Mouse (Mus musculus): ENCODE data around the gene Opcml. TPM values are rescaled to one million over a fixed set of nuclear protein-coding genes. Genes with fewer than 3 reads are reported as not detected.

The Opcml gene
- total RNA-seq (2014; fragmentation: Nextera tagmentation), result not detected in 2 replicates
- 0.12 and 0.82 TPM in 2 replicates for total RNA-seq (2017)
- polyA plus RNA-seq (2012), result not detected in 2 replicates

DNA sequence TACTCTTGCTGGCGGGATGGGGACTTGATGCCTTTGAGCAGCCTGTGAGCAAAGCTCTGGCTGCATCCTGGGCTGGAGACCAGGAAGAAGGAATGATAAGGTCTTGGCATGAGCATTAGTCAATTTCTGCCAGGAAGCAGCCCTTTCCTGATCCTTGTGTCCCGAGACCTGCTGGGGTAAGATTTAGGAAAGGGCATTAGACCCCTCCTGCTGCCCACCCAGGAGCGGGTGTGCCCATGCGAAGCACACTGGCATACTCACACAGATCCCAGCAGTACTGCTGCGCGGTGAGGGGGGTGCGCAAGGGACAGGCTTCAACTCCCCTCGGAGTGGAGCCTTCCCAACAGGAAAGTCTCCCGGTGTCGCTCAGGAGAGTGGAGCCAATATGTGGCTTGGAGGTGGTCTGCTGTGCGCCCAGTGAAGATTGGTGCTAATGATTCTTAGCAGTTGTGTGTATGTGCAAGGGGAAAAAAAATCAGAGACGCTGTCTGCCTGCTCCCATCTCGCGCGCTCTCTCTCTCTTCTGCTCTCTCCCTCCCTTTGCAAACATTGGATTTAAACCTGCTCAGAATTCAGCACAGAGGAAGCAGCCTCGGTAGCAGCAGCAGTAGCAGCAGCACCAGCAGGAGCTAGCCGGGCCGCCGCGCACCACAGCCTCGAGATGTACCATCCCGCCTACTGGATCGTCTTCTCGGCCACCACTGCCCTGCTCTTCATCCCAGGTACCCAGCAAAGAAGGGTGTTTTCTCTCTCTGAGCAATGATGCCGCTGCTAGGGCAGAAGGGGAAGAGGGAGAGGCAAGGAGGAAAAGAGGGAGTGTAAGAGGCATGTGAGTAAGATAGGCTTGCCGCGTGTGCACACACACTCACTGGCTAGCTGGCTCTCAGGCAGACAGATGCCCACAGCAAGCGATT is at the start of gene Opcml:
Opcml (plus strand) TSS at position 51 of the 914 bp plus-strand sequence.
- TF ChIP-seq GATA2 (IDR thresholded peaks at IDR 0.05; ENCODE audit: borderline replicate concordance, low read depth, low read length) (no peak), TAL1 (conservative IDR thresholded peaks at IDR 0.05; ENCODE audit: low read depth, low read length) (no peak), POLR2AphosphoS5 (IDR thresholded peaks at IDR 0.05; ENCODE audit: insufficient replicate concordance, low read depth, low read length) (no peak), GATA1 (IDR thresholded peaks at IDR 0.05; ENCODE audit: borderline replicate concordance, low read length) (no peak), CTCF (IDR thresholded peaks at IDR 0.05; ENCODE audit: low read depth, low read length) (no peak)

DNA sequence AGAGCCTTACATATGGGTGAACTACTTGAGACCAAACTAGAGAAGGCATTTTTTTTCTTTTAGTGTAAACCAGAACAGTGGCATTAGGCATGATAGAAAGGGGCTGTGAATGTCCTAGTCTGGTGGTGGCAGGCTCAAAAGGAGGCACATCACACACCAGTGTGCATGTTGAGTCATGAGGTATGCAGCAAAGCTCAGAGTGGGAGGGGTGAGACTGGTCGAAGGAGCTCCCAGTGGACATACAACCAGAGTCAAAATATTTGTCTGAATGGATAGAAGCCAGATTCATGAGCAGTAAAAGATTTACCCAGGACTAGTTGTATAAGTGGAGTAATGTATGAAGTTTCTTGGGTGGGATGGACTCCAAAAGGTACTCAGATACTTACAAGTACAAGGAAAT is 31.9 kb upstream of the Opcml start:
- H3K27me3 ChIP-seq (ENCODE audit: insufficient read depth, low read length), result no peaks in the 10 kb centered on the region
- no peak for ATAC-seq (ENCODE audit: extremely low read depth, insufficient number of reproducible peaks, low FRiP score, poor library complexity, severe bottlenecking)
- no peaks in the 10 kb centered on the region for H3K36me3 ChIP-seq (replicated peaks)
- no peaks in the 10 kb centered on the region for H3K4me1 ChIP-seq (ENCODE audit: insufficient read depth, low read depth, low read length)
- DNase-seq (ENCODE audit: low spot score), result no peak
- TF ChIP-seq GATA2 (IDR thresholded peaks at IDR 0.05; ENCODE audit: borderline replicate concordance, low read depth, low read length), result no peak
- TF ChIP-seq POLR2AphosphoS5 (IDR thresholded peaks at IDR 0.05; ENCODE audit: insufficient replicate concordance, low read depth, low read length), result no peak
- no peak for TF ChIP-seq GATA1 (IDR thresholded peaks at IDR 0.05; ENCODE audit: borderline replicate concordance, low read length)
- no peak for TF ChIP-seq TAL1 (conservative IDR thresholded peaks at IDR 0.05; ENCODE audit: low read depth, low read length)
- TF ChIP-seq CTCF (IDR thresholded peaks at IDR 0.05; ENCODE audit: low read depth, low read length), result no peak
- no peaks in the 10 kb centered on the region for H3K9me3 ChIP-seq (replicated peaks)
- H3K4me3 ChIP-seq (ENCODE audit: low read depth, low read length), result no peak overlapping the region

More for the DNA sequence above, at the start of gene Opcml:
- H3K27me3 ChIP-seq (ENCODE audit: insufficient read depth, low read length), result no peaks in the 10 kb centered on the region
- H3K9me3 ChIP-seq (replicated peaks), result peaks cover 8% of the 10 kb centered on the region
- H3K4me3 ChIP-seq (ENCODE audit: low read depth, low read length), result no peak within 1 kb of the TSS
- DNase-seq (ENCODE audit: low spot score) (no peak), ATAC-seq (ENCODE audit: extremely low read depth, insufficient number of reproducible peaks, low FRiP score, poor library complexity, severe bottlenecking) (no peak)
- H3K4me1 ChIP-seq (ENCODE audit: insufficient read depth, low read depth, low read length), result no peaks in the 10 kb centered on the region
- no peaks in the 10 kb centered on the region for H3K36me3 ChIP-seq (replicated peaks)

DNA sequence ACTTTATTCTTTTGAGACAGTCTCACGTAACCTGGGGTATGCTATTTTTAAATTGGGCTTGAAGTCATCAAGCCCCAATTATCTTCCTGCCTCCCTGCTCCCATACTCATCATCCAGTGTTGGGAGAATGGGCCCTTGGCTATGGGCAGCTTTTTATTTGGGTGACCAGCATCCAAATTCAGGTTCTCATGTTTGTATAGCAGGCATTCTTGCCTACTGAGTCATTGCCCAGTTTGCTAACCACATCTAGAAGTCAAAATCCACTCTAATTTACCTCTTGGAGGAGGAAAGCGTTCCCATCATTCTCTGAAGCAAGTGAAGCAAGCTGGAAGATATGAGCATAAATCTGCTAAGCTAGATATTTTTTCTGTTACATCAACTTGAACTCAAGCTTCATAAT is 29.4 kb upstream of the Opcml start:
- Histone ChIP-seq H3K4me1 (ENCODE audit: insufficient read depth, low read depth, low read length) (no peaks in the 10 kb centered on the region), H3K36me3 (replicated peaks) (no peaks in the 10 kb centered on the region), H3K9me3 (replicated peaks) (no peaks in the 10 kb centered on the region), H3K27me3 (ENCODE audit: insufficient read depth, low read length) (no peaks in the 10 kb centered on the region), H3K4me3 (ENCODE audit: low read depth, low read length) (no peak overlapping the region)
- no peak for DNase-seq (ENCODE audit: low spot score)
- no peak for ATAC-seq (ENCODE audit: extremely low read depth, insufficient number of reproducible peaks, low FRiP score, poor library complexity, severe bottlenecking)
- TF ChIP-seq TAL1 (conservative IDR thresholded peaks at IDR 0.05; ENCODE audit: low read depth, low read length) (no peak), CTCF (IDR thresholded peaks at IDR 0.05; ENCODE audit: low read depth, low read length) (no peak), GATA2 (IDR thresholded peaks at IDR 0.05; ENCODE audit: borderline replicate concordance, low read depth, low read length) (no peak), GATA1 (IDR thresholded peaks at IDR 0.05; ENCODE audit: borderline replicate concordance, low read length) (no peak), POLR2AphosphoS5 (IDR thresholded peaks at IDR 0.05; ENCODE audit: insufficient replicate concordance, low read depth, low read length) (no peak)

DNA sequence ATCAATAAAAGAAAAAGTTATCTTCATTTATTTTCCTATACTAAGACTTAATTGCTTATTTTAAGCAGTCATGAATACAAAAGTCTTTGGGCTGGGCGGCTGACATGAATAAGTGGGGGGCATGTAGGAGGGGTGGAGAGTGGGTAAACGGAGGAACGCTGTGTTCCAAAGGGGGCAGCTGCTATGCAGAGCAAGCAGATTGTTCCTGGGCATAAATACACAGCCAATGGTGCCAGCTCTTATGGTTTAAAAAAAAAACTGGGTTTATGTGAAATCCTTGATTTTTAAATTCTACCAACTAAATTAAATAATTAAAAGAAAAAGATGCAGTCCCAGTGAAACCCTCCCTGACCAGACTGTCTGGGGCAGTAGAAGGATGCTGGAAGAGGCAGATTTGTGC is 24.1 kb upstream of the Opcml start:
- no peaks in the 10 kb centered on the region for H3K27me3 ChIP-seq (ENCODE audit: insufficient read depth, low read length)
- TF ChIP-seq GATA2 (IDR thresholded peaks at IDR 0.05; ENCODE audit: borderline replicate concordance, low read depth, low read length) (no peak), TAL1 (conservative IDR thresholded peaks at IDR 0.05; ENCODE audit: low read depth, low read length) (no peak)
- ATAC-seq (ENCODE audit: extremely low read depth, insufficient number of reproducible peaks, low FRiP score, poor library complexity, severe bottlenecking), result no peak
- H3K9me3 ChIP-seq (replicated peaks), result no peaks in the 10 kb centered on the region
- DNase-seq (ENCODE audit: low spot score), result no peak
- H3K4me1 ChIP-seq (ENCODE audit: insufficient read depth, low read depth, low read length), result no peaks in the 10 kb centered on the region
- no peak overlapping the region for H3K4me3 ChIP-seq (ENCODE audit: low read depth, low read length)
- no peaks in the 10 kb centered on the region for H3K36me3 ChIP-seq (replicated peaks)

DNA sequence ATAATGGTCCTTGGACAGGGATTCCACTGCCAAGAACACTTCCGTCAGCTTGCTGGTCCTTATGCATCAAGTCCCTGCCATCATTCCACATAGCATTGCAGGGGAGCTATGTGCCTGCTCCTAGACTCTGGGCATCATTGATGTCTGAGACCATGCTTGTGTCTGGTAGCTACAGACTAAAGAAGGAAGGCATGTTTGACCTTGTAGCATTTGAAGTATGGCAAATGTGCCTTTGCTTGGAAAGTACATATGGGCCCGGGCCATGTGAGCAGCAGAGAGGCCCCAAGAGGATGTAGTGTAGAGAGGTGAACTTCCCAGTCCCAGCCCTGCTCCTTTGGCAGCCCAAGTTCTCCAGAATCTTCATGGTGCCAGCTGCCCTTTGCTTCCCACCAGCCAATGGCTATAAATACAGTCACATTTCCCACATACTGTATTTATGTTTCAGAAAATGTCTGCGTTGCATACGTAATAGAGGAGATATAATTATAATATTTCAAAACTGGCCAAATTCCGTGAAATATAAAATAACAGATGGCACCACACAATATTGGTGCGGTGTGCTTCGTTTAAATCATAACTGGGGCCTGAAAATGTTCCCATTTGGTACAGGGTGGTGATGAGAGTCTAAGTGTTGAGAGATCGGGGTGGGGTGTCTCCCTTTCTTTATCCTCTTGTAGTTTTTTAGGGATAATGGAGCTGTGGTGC is 23.2 kb upstream of the Opcml start:
- Histone ChIP-seq H3K27me3 (ENCODE audit: insufficient read depth, low read length) (no peaks in the 10 kb centered on the region), H3K4me1 (ENCODE audit: insufficient read depth, low read depth, low read length) (no peaks in the 10 kb centered on the region), H3K4me3 (ENCODE audit: low read depth, low read length) (no peak overlapping the region), H3K36me3 (replicated peaks) (no peaks in the 10 kb centered on the region), H3K9me3 (replicated peaks) (no peaks in the 10 kb centered on the region)
- ATAC-seq (ENCODE audit: extremely low read depth, insufficient number of reproducible peaks, low FRiP score, poor library complexity, severe bottlenecking) (no peak), DNase-seq (ENCODE audit: low spot score) (no peak)
- TF ChIP-seq GATA2 (IDR thresholded peaks at IDR 0.05; ENCODE audit: borderline replicate concordance, low read depth, low read length) (no peak), TAL1 (conservative IDR thresholded peaks at IDR 0.05; ENCODE audit: low read depth, low read length) (no peak), POLR2AphosphoS5 (IDR thresholded peaks at IDR 0.05; ENCODE audit: insufficient replicate concordance, low read depth, low read length) (no peak), CTCF (IDR thresholded peaks at IDR 0.05; ENCODE audit: low read depth, low read length) (no peak), GATA1 (IDR thresholded peaks at IDR 0.05; ENCODE audit: borderline replicate concordance, low read length) (no peak)

DNA sequence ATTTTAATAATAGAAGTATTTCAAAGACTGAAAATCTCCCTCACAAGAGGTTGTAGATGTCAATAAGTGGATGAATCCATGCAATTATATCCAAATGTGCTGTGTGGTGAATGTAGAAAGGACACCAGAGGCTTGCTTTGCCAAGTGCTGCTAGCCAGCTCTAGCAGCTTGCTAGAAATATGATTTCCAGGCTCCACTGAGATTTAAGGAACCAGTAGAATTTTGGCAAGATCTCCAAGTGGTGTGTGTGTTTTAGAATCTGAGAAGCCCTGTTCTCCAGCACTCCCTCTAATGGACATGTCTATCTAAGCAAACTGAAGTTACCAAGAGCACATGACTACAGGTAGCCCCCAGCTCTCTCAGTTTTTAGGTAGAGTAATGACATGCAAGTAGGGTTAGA is 21.8 kb upstream of the Opcml start:
- TF ChIP-seq GATA1 (IDR thresholded peaks at IDR 0.05; ENCODE audit: borderline replicate concordance, low read length) (no peak), TAL1 (conservative IDR thresholded peaks at IDR 0.05; ENCODE audit: low read depth, low read length) (no peak), CTCF (IDR thresholded peaks at IDR 0.05; ENCODE audit: low read depth, low read length) (no peak), GATA2 (IDR thresholded peaks at IDR 0.05; ENCODE audit: borderline replicate concordance, low read depth, low read length) (no peak), POLR2AphosphoS5 (IDR thresholded peaks at IDR 0.05; ENCODE audit: insufficient replicate concordance, low read depth, low read length) (no peak)
- no peaks in the 10 kb centered on the region for H3K27me3 ChIP-seq (ENCODE audit: insufficient read depth, low read length)
- H3K4me3 ChIP-seq (ENCODE audit: low read depth, low read length), result no peak overlapping the region
- ATAC-seq (ENCODE audit: extremely low read depth, insufficient number of reproducible peaks, low FRiP score, poor library complexity, severe bottlenecking) (no peak), DNase-seq (ENCODE audit: low spot score) (no peak)
- no peaks in the 10 kb centered on the region for H3K36me3 ChIP-seq (replicated peaks)
- no peaks in the 10 kb centered on the region for H3K4me1 ChIP-seq (ENCODE audit: insufficient read depth, low read depth, low read length)
- no peaks in the 10 kb centered on the region for H3K9me3 ChIP-seq (replicated peaks)

All from G1E (cell line).